Mouse (Mus musculus) embryonic fibroblast, embryonic 13.5 days (primary cell): ENCODE results near the gene Ifrd1.

Experiments
- CTCF ChIP-seq: IDR thresholded peaks from 2 replicates; pipeline ENCODE4 v1.5.1; 2011; ENCODE audit warnings: mild to moderate bottlenecking, control low read depth, low read length, moderate library complexity, borderline replicate concordance; ENCODE audit not compliant: insufficient read depth
- POLR2A ChIP-seq: IDR thresholded peaks from 2 replicates; pipeline ENCODE4 v1.6.1; 2011; ENCODE audit warnings: low read depth, mild to moderate bottlenecking, control low read depth, low read length, moderate library complexity

- no peak for TF ChIP-seq POLR2A
- TF ChIP-seq CTCF = no peak
Observed at GRCm38 (mm10) chr12:40286539-40286938, 38.2 kb upstream of the Ifrd1 start.
